Mouse (Mus musculus) lung, adult 10 weeks (tissue): ENCODE data around the gene Olfr1084. TPM values are rescaled to one million over a fixed set of nuclear protein-coding genes. Genes with fewer than 3 reads are reported as not detected.

Source experiments
- polyA plus RNA-seq: library from polyadenylated mRNA; stranded (reverse); fragments of 350-450 nt; fragmentation: Illumina TruSeq; extraction: RNeasy Lipid Tissue Mini Kit (QIAGEN cat#74804); gene quantifications from one replicate; pipeline ENCODE4 v1.2.3, GENCODE M21; 2014; ENCODE audit warnings: low read depth, low replicate concordance; ENCODE audit not compliant: insufficient read depth

The Olfr1084 gene
- not detected for polyA plus RNA-seq

DNA sequence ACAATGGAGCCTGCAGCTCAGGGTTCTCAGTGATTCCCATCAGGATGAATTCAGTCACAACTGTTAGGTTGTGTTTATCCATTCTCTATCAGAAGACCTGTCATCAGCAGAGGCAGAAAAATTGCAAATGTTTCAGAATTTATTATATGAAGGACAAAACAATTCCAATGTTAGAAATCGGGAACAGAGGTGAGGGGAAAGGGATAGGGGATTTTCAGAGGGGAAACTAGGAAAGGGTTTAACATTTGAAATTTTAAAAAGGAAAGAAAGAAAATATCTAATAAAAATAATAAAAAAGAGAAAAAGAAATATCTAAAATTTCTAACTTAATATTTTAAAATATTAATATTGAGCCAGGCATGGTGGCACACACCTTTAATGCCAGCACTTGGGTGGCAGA is at the start of gene Olfr1084:
Gene Olfr1084, minus strand, starts transcription at position 101 of the 400 bp plus-strand sequence.

DNA sequence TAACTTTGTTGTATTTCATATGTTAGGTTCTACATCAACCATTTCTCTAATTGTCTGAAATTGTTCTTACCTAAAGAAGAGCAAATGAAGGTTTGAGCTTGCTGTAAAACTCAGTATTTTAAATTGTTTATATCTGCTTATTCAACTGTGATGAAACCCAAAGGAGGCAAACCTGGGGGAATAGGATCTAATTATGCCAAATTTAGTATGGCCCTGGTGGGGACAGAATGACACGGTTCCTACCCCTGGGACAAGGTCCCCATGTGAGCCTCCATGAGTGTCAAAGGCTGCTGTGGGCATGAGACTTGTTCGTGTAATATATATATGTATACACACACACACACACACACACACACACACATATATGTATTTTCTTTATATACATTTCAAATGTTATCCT is 40.5 kb upstream of the Olfr1084 start, which contains the start of gene Olfr1086:
Gene Olfr1086, minus strand, starts transcription at position 101 of the 400 bp plus-strand sequence.

DNA sequence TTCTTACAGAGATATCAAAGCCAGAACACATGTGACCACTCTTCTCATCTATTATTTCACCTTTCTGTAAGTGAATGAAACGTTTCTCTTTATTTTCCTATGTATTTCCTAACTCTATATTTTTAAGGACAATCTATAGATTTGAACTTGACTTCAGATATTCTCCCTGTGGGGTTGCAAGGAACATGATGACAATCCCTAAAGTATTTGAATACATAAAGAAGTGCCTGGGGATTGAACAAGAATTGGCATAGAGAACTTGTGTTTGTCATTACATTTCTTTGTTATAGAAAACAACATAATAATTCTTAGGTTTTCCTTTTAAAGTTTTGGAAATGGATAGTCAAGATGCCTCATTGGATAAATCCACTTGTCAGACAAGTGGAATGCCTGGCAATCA is 22.4 kb upstream of the Olfr1084 start, which contains the start of gene Olfr1085:
Gene Olfr1085, minus strand, starts transcription at position 101 of the 400 bp plus-strand sequence.

DNA sequence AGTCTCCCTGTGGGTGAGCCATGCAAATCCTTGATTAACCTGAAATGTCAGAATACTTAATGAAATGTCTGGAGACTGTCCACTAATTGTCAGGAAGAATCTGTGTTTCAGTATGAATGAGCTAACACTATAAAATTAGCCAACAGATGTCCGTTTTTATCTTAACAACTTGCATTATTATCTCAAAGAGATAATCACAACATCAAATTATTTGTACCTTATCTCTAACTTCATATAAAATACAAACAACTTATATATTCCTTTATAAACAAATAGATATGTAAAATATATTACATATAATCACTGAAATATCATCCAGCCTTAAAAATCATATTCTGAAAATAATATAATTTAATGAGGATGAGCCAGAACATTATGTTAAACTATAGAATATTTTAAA is 40.7 kb downstream of the Olfr1084 start, which contains the start of gene Olfr1082:
Gene Olfr1082, minus strand, starts transcription at position 101 of the 400 bp plus-strand sequence.

Other genes starting within 250 kb of the Olfr1084 start
- not detected for gene Olfr1061, start 225.7 kb downstream of the Olfr1084 start, polyA plus RNA-seq
- not detected for gene Olfr1062, start 213.0 kb downstream of the Olfr1084 start, polyA plus RNA-seq
- gene Olfr1065, start 189.1 kb downstream of the Olfr1084 start, polyA plus RNA-seq, result not detected
- gene Olfr1066, start 183.5 kb downstream of the Olfr1084 start, polyA plus RNA-seq, result not detected
- not detected for gene Olfr228, start 152.3 kb downstream of the Olfr1084 start, polyA plus RNA-seq
- not detected for gene Olfr1076, start 131.3 kb downstream of the Olfr1084 start, polyA plus RNA-seq
- gene Olfr1079, start 97.2 kb downstream of the Olfr1084 start, polyA plus RNA-seq, result not detected
- gene Olfr1080, start 81.5 kb downstream of the Olfr1084 start, polyA plus RNA-seq, result not detected
- gene Olfr1082, start 40.8 kb downstream of the Olfr1084 start, polyA plus RNA-seq, result not detected
- not detected for gene Olfr1085, start 22.3 kb upstream of the Olfr1084 start, polyA plus RNA-seq
- gene Olfr1086, start 40.4 kb upstream of the Olfr1084 start, polyA plus RNA-seq, result not detected
- gene Olfr1087, start 58.7 kb upstream of the Olfr1084 start, polyA plus RNA-seq, result not detected
- gene Olfr1089, start 94.0 kb upstream of the Olfr1084 start, polyA plus RNA-seq, result not detected
- not detected for gene Olfr1090, start 119.3 kb upstream of the Olfr1084 start, polyA plus RNA-seq
- gene Olfr1093, start 142.8 kb upstream of the Olfr1084 start, polyA plus RNA-seq, result not detected
- gene Olfr141, start 170.3 kb upstream of the Olfr1084 start, polyA plus RNA-seq, result not detected
- gene Olfr1094, start 184.9 kb upstream of the Olfr1084 start, polyA plus RNA-seq, result not detected
- gene Olfr1095, start 212.0 kb upstream of the Olfr1084 start, polyA plus RNA-seq, result not detected
- not detected for gene Gm13723, start 235.1 kb upstream of the Olfr1084 start, polyA plus RNA-seq